Mouse (Mus musculus) myocyte (in vitro differentiated cells): ENCODE data around the gene Svs4.

Experiments used
- CEBPB ChIP-seq: IDR thresholded peaks from 2 replicates; pipeline ENCODE4 v1.6.1; 2011; ENCODE audit warnings: mild to moderate bottlenecking, moderate library complexity; ENCODE audit not compliant: poor library complexity, insufficient read depth, severe bottlenecking
- E2F4 ChIP-seq: IDR thresholded peaks from one replicate; pipeline ENCODE4 v1.6.1; 2011; ENCODE audit warnings: mild to moderate bottlenecking, control low read depth, moderate library complexity; ENCODE audit not compliant: insufficient read depth
- MAX ChIP-seq: IDR thresholded peaks from one replicate; pipeline ENCODE4 v1.6.1; 2011; ENCODE audit warnings: low read depth, mild to moderate bottlenecking, control low read depth
- MYOD1 ChIP-seq, 3 experiments: IDR thresholded peaks; one replicate each; pipeline ENCODE4 v1.6.1; 2011; ENCODE audit warnings: control low read depth in 2 of 3, low read depth in 2 of 3, mild to moderate bottlenecking in 2 of 3, moderate library complexity in 1 of 3; ENCODE audit not compliant: insufficient read length in 2 of 3, control insufficient read depth in 1 of 3
- POLR2A ChIP-seq: IDR thresholded peaks from one replicate; pipeline ENCODE4 v1.6.1; 2011; ENCODE audit warnings: low read depth, mild to moderate bottlenecking, control low read depth, moderate library complexity; ENCODE audit not compliant: insufficient read length
- POLR2AphosphoS2 ChIP-seq: IDR thresholded peaks from one replicate; pipeline ENCODE4 v1.6.1; 2011; ENCODE audit warnings: low read depth, control low read depth; ENCODE audit not compliant: insufficient read length
- SRF ChIP-seq: IDR thresholded peaks from one replicate; pipeline ENCODE4 v1.6.1; 2011; ENCODE audit warnings: low read depth; ENCODE audit not compliant: control insufficient read depth, insufficient read length
- TCF12 ChIP-seq: IDR thresholded peaks from one replicate; pipeline ENCODE4 v1.6.1; 2011; ENCODE audit warnings: mild to moderate bottlenecking, control low read depth; ENCODE audit not compliant: poor library complexity, insufficient read depth, severe bottlenecking
- TCF3 ChIP-seq: IDR thresholded peaks from one replicate; pipeline ENCODE4 v1.6.1; 2011; ENCODE audit warnings: low read depth, control low read depth; ENCODE audit not compliant: insufficient read length
- USF1 ChIP-seq: IDR thresholded peaks from one replicate; pipeline ENCODE4 v1.6.1; 2011; ENCODE audit warnings: low read depth, mild to moderate bottlenecking, control low read depth, moderate library complexity

DNA sequence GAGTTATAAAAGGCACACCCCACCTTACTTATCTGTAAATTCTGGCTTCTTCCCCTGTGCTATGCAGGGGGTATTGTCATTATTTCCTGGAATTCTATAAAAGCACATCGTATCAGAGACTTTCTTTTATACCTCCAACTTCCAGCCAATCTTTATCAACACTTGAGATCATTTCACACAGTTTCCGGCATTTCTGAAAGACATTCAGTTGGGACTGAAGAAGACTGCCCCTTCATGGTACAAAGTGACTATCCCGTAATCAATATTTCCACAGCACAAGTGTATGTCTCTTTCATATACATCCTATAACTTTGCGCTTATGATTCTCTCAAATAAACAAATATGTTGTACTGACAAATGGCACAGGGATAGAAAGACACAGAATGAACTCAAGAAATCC is at the start of gene Svs4:
- TF ChIP-seq POLR2A (no peak), USF1 (no peak), MYOD1 (IDR thresholded peaks at IDR 0.05; ENCODE audit: control insufficient read depth in 1 of 3, insufficient read length in 2 of 3, low read depth in 2 of 3) (no peak), TCF3 (no peak), E2F4 (no peak), MAX (no peak), CEBPB (no peak), TCF12 (no peak), SRF (no peak), POLR2AphosphoS2 (no peak)
